Mouse (Mus musculus): Measurements from ENCODE around the gene Itgal.

DNA sequence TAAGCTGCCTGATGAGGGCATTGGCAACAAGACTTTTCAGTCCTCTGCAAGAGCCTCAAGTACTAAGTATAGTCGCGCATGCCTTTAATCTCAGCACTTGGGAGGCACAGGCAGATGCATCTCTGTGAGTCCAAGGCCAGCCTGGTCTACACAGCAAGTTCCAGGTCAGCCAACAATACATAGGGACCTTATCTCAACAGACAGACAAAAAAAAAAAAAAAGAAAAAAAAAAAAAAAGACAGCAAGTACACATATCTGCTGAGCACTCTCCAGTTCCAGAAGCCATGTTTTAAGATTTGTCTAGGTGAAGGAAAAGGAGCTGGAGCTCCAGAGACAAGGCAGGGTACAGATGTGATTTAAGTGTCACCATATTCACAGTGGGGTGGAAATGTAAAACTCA, 40.1 kb upstream of the Itgal start:
- no peak for TF ChIP-seq CTCF (IDR thresholded peaks at IDR 0.05)
- no peak for TF ChIP-seq EP300 (IDR thresholded peaks at IDR 0.05)

All from lung, postnatal 0 days (tissue).